Mouse (Mus musculus): ENCODE data around the gene Gm4778.
"Not testable (repeated sequence)": the region's sequence is repeated elsewhere in the genome, so short reads cannot be mapped to it uniquely, and the experiment has no call there.

Gene Gm4778

DNA sequence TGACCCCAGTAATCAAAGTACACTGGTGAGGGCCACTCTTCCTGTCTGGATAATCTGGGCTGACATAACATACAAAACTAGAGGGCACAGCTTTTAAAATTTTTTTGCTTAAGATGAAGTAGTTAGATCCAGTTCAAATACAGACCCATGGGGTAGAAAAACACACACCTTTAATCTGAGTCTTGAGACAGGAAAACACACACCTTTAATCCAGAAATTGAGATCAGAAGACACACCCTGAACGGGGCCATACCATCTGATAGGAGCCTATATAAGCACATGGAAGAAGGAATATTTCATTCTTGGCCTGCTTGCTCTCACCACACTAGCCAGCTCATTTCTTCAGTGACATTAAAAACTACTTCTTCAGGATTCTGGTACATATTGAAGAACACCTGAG is at the start of gene Gm4778:
TSS of gene Gm4778 (plus strand) at position 301 of the 400 bp plus-strand sequence.
- DNase-seq (ENCODE audit: extremely low read depth, low read depth, low spot score): not testable (repeated sequence)

DNA sequence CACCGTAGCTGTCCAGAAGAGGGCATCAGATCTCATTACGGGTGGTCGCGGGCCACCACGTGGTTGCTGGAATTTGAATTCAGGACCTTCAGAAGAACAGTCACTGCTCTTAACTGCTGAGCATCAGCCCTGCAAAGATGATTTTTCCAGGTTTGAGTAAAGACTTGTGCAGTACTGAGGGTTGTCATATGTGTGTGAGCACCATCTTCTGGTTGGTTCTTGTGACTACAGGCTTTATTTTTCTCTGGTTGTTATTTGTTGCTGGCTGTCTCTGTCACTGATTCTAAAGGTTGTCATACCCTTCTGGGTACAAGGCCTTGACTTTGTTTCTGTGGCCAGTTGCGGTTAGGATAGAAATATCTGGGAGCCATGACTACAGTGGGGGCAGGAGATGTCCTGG is 3.2 kb upstream of the Gm4778 start:
- no peak for DNase-seq (ENCODE audit: extremely low read depth, low read depth, low spot score)

GRCm38 (mm10) chr3:94275991-94276390 is 12.2 kb downstream of the Gm4778 start:
- DNase-seq (ENCODE audit: extremely low read depth, low read depth, low spot score): no peak

DNA sequence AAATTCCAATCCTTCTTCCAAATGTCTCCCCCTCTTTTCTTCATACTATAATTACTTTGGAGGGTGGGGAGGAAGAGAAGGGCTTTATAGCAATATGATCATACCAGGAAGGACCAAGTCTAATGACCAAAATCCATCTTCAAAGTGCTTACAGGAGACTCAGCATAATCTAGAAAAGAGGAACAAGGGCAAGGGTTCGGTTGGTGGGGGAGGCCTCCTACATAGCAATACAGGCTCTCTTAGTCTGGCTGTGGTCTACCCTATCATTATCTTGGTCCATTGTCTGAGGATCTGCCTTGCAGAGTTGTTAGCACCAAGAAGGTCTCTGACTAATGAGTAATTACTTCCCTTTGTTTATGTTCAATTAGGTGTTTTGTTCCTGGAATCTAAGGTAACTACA is 41.6 kb downstream of the Gm4778 start:
- no peak for DNase-seq (ENCODE audit: extremely low read depth, low read depth, low spot score)

DNA sequence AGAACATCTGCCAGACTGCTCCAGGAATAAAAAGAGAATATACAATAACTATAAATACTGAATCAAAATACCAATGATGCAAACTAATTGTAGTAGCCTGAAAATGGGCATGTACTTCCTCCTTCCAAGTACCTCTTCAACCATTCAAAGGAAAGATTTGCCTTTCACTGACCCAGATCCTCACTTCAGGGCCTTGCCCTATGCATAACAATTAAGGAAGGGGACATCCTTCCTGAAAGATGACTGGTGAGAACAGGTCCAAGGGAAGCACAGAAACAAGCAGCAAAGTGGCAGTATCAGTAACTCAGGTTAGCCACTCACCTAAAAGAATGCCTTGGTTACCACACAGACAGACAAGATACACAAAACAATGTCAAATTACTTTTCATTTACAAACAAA is 43.1 kb downstream of the Gm4778 start:
- DNase-seq (ENCODE audit: extremely low read depth, low read depth, low spot score): no peak

GRCm38 (mm10) chr3:94309633-94310363 is 46.0 kb downstream of the Gm4778 start, which contains the start of gene Them4:
TSS of gene Them4 (plus strand) at chr3:94310089.
- peak; percentile 46 for DNase-seq (ENCODE audit: extremely low read depth, low read depth, low spot score)

DNA sequence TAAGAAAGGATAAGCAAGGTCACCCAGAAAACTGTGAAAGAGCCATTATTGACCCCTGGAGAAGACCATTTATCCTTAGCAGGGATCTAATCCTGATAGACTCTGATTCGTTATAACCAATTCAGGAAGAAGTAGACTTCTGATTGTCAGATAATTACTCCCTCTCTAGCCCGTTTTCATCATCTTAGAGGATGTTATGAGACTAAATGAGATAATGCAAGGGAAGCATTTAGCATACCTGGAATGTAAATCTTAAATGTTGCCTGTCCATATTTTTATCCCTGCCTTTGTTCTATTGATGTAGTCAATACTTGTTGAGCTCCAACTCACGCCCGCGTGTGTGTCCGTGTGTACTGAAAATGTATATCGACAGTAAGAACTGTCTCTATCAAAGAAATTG is 46.7 kb downstream of the Gm4778 start:
- no peak for DNase-seq (ENCODE audit: extremely low read depth, low read depth, low spot score)

GRCm38 (mm10) chr3:94310911-94311310 is 47.1 kb downstream of the Gm4778 start:
- DNase-seq (ENCODE audit: extremely low read depth, low read depth, low spot score): no peak

- no peak for DNase-seq (ENCODE audit: extremely low read depth, low read depth, low spot score)
Observed at GRCm38 (mm10) chr3:94311376-94311775, 47.5 kb downstream of the Gm4778 start.
